Mouse (Mus musculus): Measurements from ENCODE around the gene Sema6c.
A peak's percentile ranks its signal among the peaks of the same experiment; 100 is the strongest.
"Not testable (repeated sequence)": the region's sequence is repeated elsewhere in the genome, so short reads cannot be mapped to it uniquely, and the experiment has no call there.

The Sema6c gene

GRCm38 (mm10) chr3:95186100-95186499, 25.8 kb downstream of the Sema6c start:
- no peak for DNase-seq (ENCODE audit: low spot score)

- no peak for DNase-seq (ENCODE audit: low spot score)
Measured at GRCm38 (mm10) chr3:95186888-95187287, 26.6 kb downstream of the Sema6c start.

GRCm38 (mm10) chr3:95194721-95195135, 34.5 kb downstream of the Sema6c start:
- no peak for DNase-seq (ENCODE audit: low spot score)

GRCm38 (mm10) chr3:95195772-95196171, 35.5 kb downstream of the Sema6c start:
- no peak for DNase-seq (ENCODE audit: low spot score)

GRCm38 (mm10) chr3:95199101-95199500, 38.8 kb downstream of the Sema6c start:
- DNase-seq (ENCODE audit: low spot score), result no peak

GRCm38 (mm10) chr3:95200132-95200531, 39.9 kb downstream of the Sema6c start:
- DNase-seq (ENCODE audit: low spot score), result no peak

- no peak for DNase-seq (ENCODE audit: low spot score)
Measured at GRCm38 (mm10) chr3:95200562-95200961, 40.3 kb downstream of the Sema6c start.

GRCm38 (mm10) chr3:95203880-95204279, 43.6 kb downstream of the Sema6c start:
- no peak for DNase-seq (ENCODE audit: low spot score)

- no peak for DNase-seq (ENCODE audit: low spot score)
Measured at GRCm38 (mm10) chr3:95208286-95208685, 48.0 kb downstream of the Sema6c start.

GRCm38 (mm10) chr3:95210585-95210984, 50.3 kb downstream of the Sema6c start:
- DNase-seq (ENCODE audit: low spot score), result no peak

- DNase-seq (ENCODE audit: low spot score), result not testable (repeated sequence)
Measured at GRCm38 (mm10) chr3:95212889-95213608, 52.8 kb downstream of the Sema6c start.

- no peak for DNase-seq (ENCODE audit: low spot score)
Measured at GRCm38 (mm10) chr3:95213609-95213975, 53.3 kb downstream of the Sema6c start.

GRCm38 (mm10) chr3:95216655-95217254, 56.5 kb downstream of the Sema6c start:
- DNase-seq (ENCODE audit: low spot score), result no peak

GRCm38 (mm10) chr3:95217255-95218134, 57.2 kb downstream of the Sema6c start, which contains the start of gene Gabpb2:
Gene Gabpb2, minus strand, starts transcription at chr3:95217916.
- peak; percentile 93 for DNase-seq (ENCODE audit: low spot score)

- DNase-seq (ENCODE audit: low spot score), result peak; percentile 32
Measured at GRCm38 (mm10) chr3:95218466-95219137, 58.3 kb downstream of the Sema6c start.

GRCm38 (mm10) chr3:95223041-95223440, 62.8 kb downstream of the Sema6c start:
- no peak for DNase-seq (ENCODE audit: low spot score)
